Mouse (Mus musculus) layer of hippocampus, adult 9-10 months (tissue): ENCODE data around the gene Ssbp4.
"Not testable (repeated sequence)": the region's sequence is repeated elsewhere in the genome, so short reads cannot be mapped to it uniquely, and the experiment has no call there.

ENCODE experiments used
- DNase-seq: peaks from one replicate; pipeline ENCODE4 v3.0.0; 2022; ENCODE audit warnings: low spot score

Ssbp4 gene

DNA sequence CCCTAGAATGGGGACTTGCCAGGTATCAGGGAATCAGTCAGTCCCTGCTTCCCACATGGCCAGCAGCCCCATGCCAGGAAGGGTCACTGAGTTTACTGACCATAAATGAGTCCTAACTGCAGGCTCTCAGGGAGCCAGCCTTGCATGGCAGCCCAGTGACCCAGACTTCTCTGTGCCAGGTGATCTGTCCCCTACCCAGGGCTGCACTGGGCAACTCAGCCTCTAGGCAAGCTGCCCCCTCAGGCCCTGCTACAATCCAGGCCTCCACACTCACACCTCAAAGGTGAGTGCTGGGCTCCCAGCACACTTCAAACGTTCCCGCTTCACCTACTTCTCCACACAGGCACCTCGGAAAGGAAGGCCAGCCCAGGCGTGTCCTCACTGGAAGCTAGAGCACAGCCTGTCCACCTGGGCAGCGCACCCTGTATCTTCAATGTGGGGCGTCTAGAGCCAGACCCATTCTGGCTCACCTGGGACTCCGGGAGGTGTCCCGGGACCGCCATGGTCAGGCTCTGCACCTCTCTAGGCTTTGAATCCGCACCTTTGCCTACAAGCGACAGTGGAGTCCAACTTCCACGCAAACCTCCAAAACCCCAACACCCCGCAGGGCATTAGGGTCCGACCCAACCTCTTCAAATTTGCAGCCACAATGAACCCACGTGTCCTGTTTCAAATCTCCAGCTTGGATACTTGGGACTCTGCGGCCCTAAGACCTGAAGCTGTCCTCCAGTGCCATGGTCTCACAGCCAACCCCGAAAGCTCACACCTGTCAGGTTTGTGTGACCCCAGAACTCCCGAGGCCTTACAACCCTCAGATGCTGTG lies 1.7 kb downstream of the Ssbp4 start:
- no peak for DNase-seq

DNA sequence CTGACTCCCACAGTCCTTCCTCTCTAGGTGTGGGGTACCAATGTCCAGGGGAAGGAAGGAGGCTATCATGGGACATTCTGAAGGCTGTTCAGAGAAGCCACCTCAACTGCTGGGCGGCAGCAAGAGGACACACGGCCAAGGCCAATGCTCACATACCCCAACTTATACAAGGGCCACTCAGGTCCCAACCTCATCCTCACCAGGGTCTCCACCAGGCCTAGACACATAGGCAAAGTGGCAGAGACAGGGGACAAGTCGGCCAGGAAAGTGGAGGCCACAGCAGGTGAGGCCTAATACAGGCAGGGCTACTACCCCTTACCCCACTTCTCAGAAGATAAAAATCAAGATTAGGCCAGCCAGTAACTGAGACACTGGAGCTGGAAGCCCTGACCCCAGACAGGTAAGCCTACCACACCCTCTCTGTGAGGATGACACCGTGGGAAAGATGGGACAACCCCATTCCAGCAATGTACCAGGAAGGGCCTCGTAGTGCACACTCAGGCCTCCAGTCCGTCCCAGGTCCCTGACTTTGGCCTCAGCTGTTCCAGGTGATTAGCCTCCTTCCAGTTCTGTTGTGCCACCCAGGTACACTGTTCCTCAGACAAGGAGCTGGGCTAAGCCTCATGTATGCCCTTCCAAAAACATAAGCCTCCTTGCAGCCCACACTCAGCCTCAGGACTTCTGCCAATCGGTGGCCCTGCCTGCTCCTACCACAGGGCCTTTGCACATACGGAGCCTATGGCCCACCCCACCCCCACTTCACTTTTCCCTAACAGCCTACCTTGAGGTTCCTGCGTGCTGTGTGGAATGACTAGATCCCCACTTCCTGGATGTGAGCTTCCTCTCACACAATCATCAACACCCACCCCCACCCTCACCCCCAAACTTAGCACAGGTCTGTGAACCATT lies 2.5 kb downstream of the Ssbp4 start:
- DNase-seq, result no peak

DNA sequence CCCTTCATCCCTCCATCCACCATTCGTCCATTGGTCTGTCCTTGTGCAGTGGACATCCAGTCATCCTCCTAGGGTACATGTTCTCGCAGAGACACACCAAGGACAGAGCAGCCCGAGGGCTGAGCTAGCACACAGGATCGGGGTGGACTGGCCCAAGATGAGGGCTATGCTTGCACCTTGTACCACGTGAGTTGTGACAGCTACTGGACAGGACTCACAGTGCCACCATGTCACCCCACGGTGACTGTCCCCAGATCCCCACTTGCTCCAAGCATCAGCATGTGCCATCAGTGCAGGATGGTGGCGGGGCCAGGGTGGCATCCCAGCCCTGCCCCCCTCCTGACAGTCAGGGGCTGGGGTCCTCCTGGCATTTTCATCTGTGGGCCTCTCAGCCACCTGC lies 4.1 kb downstream of the Ssbp4 start:
- DNase-seq, result no peak

DNA sequence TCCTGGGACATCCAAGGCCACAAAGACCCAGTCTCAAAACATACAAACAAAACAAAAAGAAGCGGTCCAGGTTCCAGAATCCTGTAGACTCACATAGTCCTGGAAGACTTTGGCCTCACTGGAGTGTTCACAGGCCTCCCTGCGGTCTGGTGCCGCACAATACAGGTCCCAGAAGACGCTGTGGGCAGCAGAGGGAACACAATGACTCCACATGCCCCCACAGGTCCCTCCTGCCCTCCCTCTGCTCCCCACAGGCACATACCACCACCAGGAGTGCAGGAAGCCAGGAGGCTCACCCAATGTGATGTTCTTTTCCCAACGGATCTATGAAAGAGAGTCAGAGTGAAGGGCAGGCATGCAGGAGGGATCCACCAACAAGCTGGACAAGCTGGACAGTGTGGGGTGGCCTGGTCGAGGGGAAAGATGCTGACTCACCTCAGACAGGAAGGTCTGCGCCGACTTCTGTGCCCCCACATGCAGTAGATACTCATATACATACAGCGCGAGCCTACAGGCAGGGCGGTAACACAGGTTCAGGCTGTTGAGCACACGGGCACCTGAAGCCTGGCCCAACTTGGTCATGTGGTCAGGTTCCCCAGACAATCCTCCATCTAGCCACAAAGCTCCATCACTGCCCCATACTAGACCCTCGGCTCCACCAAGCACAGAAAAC lies 6.4 kb downstream of the Ssbp4 start:
- DNase-seq, result no peak

DNA sequence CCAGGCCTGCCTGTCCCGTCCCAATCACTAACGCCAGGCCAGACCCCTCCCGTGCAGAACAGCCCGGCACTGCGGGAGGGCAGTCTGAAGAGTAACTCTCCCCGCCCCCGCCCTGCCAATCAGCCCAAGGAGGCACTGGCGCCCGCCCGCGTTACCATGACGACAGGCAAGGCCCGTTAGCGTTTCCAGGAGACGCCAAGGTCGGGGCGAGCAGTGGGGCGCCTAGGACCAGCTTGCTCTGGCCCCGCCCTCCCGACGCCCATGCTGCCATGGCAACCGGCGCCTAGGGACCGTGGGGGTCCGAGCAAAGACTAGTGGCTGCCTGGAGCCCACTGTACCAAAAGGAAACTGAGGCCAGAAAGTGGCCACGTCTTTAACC lies 7.4 kb downstream of the Ssbp4 start:
- DNase-seq, result no peak

DNA sequence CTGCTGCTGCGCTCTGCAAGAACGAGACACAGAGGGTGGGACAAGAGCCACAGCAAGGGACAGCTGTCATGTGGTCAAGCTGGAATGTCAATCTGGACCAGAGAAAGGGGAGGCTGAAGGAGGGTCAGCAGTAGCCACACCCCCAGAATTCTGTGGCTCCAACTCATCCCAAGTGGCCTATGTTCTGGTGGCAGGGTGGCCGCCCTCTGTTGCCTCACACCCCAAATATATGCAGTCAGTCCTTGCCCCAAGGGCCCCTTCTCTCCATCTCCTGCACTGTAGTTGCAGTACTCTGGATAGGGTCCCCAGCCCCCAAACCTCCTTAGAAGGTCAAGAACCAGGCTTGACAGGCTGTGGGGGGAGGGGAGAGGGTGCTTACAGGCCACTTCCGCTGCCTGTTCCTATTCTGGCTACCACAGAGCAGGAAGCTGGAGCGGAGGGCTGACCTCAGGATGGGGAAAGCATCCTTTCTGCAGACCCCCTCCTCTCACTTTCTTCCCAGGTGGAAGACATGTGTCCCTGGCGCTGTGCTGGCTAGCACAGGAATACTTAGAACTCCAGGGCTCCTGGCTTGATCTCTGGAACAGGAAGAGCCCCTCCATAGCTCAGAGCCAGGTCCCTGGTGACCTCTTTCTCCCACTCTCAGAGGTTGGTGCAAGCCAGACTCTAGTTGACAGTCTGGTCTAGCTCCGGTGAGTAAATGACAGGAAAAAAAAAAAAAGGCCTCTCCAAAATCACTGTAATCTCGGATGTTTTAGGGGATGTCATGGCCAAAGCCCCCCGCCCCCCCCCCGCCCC lies 8.0 kb downstream of the Ssbp4 start:
- DNase-seq, result no peak

DNA sequence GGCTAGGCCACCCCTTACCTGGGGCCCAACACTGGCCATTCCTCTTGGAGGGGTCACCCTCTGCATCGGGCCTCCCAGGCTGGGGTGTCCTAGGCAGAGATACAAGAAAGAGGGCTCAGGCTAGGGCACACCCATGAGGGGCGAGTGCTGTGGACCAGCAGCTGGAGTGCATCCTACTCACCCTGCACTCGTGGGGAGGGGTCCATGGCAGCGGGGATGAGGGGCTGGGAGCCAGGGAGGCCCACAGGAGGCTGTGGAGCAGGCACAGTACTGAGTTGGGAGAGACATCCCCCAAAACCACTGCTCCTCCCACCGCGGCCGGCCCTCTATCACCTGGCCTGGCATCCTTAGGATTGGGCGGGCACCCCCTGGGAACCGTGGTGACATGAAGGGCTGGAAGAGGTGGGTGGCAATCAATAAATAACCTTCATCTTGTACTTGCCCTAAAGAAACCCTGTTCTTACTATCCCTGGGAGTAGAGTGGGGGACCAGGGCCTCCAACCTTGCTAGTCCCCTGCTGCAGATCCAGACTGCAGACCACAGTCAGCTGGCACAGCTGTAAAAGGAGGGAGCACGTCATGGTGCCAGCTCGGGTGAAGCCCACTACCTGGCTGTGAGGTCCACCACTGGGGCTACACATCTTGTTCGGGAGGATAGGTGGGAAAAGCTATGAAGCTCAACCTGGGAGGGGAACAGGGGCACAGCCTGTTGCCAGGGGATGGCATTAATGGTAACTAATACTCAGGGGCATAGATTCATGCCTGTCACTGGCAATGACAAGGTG lies 9.0 kb downstream of the Ssbp4 start:
- DNase-seq, result no peak

DNA sequence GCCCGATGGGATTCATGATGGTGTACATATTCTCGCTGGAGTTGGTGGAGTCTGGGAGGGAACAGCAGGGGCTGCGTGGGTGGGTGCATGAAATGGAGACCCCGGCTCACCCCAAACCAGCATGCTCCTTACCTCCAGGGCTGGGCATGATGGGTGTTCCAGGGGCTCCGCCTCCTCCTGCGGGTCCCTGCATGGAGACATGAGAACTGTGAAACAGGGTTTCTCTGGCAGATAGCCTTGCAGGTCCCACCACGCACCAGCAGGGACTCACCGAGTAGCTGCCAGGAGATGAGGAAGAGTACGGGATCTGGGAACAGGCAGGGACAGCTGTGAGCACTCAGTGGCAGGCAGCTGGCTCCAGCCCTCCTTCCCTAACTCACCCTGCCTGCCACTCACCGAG lies 9.9 kb downstream of the Ssbp4 start:
- no peak for DNase-seq

DNA sequence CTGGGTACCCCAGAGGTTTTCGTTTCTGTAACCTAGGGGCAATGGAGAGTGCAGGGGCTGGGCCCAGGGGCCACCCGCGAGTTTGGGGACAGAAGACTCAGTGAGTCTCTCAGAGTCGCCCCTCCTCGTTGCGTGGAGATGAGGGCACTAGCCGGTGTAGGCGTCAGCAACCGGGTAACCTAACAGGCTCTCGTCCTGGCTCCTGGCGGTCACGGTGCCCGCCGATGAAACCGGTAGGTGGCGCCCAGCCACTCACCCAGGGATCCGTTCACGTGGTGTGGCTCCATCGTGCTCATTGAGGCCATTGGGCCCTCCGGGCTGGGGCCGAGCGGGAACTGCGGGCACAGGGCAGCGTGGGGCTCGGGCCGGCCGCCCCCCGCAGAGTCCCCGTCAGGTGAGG lies 10.4 kb downstream of the Ssbp4 start:
- no peak for DNase-seq

DNA sequence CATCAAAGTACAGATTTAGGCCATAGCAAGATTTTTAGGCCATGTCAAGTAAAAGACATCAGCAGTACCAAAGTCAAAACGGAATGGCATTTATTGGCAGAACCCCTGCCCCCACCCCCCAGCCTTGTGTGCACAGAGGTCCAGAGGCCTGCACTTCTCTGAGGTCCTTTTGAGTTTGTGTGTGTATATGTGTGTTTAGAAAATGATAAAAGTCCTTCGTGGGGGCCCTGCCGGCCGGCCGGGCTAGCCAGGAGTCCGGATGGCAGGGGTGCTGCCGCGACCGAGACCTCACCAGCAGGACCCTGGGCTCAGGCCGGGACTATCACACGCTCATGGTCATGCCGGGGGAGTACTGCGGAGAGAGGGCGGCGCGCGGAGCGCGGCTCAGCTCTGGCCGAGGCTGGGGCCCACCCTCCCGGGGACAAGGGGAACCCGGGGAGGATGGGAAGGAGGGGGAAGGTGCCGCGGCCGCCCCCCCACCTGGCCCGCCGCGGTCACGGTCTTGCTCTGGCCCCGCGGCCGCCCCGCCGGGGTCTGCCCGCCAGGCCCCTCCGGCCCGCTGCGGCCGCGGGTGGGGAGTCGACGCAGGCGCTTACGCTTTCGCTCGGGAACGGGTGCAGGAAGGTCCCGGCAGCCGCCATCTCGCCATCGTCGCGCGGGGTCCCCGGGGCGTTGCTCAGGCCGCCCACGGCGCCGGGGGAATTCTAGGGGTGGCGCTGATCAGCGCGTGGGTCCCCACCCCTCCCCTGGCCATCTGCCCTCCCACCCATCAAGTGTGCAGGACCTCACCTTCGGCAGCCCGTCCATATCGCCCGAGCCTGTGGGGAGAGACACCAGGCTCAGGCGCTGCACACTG lies 11.0 kb downstream of the Ssbp4 start:
- no peak for DNase-seq

DNA sequence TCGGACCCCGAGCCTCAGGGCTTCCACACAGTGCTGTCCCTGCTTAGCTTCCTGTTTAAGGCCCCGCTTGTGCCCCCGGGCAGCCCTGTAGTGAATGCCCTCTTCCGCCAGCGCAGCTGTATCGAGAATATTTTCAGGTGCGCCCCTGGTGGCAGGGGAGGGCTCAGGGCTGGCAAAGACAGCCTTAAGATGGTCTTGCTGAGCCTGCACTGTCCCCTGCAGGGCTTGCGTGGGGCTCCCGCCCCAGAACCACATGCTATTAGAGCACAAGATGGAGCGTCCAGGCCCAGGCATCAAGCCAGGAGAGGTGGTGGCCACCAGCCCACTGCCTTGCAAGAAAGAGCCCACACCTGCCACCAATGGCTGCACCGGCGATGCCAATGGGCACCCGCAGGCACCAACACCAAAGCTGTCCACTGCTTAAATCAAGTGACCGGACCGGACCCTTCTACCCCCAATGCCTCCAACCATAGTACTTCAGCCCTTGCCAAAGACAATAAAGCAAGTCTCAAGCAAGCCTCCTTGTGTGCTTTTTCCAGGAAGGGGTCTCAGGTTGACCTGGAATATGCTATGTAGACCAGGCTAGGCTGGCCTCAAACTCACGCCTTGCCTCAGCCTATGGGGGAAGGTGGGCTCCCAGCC lies 11.8 kb downstream of the Ssbp4 start:
- no peak for DNase-seq

DNA sequence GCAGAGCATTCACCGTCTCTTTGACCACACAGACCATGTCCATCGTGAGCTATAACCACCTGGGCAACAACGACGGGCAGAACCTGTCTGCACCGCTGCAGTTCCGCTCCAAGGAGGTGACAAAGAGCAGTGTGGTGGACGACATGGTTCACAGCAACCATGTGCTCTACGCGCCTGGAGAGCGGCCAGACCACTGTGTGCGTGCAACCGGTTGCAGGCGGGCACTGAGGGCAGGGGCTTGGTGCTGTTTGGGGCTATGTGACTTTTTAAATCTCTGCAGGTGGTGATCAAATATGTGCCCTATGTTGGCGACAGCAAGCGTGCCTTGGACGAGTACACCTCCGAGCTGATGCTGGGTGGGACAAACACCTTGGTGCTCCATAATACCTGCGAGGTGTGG lies 12.5 kb downstream of the Ssbp4 start:
- DNase-seq, result no peak

DNA sequence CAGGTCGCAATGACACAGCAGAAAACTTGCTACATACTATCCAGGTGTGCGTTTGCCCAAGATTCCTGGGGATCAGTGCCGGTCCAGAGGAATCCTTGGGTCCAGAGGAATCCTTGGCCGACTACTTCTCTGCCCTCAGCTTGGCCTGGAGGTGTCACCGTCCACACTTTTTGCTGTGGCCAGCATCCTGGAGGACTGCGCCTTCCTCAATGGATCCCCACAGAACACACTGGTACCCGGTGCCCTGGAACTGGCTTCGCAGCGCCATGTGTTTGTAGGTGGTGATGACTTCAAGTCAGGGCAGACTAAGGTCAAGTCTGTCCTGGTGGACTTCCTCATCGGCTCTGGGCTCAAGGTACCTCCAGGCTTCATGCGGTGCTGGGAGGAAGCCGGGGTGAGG lies 12.9 kb downstream of the Ssbp4 start:
- no peak for DNase-seq

DNA sequence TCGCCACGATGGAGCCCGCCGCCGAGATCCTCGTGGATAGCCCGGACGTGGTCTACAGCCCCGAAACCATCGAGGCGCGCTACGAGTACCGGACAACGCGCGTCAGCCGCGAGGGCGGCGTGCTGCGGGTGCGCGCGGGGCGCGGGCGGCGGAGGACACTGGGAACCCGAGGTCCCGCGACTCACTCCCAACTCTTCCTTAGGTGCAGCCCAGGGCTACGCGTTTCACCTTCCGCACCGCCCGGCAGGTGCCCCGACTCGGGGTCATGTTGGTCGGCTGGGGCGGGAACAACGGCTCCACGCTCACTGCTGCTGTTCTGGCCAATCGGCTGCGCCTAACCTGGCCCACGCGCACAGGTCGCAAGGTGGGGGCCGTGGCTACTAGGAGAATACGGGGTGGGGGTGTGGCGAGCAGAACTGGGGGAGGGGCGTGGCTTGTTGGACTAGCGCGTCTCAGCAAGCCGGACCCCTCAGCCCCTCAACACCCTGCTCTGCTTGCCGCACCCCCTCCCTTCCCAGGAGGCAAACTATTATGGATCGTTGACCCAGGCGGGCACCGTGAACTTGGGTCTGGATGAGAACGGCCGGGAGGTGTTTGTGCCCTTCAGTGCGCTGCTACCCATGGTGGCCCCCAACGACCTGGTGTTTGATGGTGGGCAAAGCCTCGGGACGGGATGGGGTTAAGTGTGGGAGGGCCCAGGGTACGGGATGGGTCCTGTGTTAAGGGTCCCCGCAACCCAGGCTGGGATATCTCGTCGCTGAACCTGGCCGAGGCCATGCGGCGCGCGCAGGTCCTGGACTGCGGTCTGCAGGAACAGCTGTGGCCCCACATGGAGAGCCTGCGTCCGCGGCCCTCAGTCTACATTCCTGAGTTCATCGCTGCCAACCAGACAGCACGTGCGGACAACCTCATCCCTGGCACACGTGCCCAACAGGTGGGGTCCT lies 13.8 kb downstream of the Ssbp4 start:
- no peak for DNase-seq

DNA sequence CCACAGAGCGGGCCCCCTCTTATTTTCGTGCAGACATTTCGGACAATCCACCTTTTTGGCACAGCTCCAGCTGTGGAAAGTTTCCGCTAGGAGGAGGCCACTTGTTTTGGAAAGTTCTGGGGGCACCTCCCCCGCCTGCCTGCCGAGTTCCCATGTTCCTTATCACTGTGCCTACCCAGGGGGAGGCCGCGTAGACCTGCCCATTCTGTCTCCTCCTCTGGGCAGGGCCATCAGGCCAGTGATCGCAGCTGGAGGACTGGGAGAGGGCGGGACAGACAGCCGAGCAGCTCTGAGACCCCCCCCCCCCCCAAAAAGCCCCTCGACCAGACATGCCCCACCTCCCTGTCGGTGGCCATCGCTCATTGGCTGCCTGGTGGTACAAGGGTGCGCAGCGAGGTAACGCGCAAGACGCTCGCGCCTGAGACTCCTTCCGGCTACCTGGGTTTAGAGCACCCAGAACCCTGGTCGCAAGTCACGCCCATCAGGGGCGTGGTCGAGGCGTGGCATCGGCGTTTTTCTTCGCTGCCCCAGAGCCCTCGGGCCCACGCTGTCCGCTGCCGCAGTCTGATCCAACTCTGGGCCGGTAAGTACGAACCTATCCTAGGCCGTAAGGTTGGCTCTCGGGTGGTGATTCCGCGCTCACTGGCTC lies 14.6 kb downstream of the Ssbp4 start, which contains the start of gene Isyna1:
Isyna1 (plus strand) TSS at position 413 of the 649 bp plus-strand sequence.
- DNase-seq, result no peak

DNA sequence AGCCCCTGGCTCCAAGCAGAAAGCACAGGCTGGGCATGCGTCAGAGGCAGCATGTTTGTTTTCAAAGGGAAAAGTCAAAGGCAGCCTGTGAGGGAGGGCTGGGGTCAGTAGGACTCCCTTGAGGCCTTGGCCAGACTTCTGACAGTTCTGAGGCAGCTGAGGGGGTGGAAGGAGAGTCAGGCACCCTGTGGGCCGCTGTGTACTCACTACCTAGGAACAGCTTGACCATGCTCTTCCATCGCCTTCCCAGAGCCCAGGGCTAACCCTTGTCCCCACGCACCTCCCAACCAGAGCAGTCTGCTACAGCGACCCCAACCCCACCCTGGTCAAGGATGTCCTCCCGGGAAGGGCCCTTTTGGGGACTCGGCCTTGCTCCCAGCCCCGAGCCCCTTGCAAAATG lies 15.5 kb downstream of the Ssbp4 start:
- DNase-seq, result no peak

DNA sequence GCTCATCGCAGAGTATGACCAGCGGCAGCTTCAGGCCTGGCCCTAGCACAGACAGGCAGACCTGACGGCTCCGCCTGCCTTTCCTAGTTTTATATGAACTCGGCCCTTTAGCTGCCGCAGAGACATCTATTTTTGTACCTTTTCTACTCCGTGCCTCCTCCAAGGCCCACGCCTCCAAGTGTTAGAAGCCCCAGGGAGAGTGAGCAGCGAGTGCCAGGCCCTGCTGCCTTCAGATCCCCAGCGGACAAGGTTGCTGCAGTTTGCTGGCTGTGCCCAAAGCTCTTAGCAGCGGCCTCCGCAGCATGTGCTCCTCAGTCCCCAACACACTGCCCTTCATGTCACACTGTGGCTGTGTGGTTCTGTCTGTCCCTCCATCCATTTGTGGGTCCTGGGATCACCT lies 17.1 kb downstream of the Ssbp4 start:
- no peak for DNase-seq

DNA sequence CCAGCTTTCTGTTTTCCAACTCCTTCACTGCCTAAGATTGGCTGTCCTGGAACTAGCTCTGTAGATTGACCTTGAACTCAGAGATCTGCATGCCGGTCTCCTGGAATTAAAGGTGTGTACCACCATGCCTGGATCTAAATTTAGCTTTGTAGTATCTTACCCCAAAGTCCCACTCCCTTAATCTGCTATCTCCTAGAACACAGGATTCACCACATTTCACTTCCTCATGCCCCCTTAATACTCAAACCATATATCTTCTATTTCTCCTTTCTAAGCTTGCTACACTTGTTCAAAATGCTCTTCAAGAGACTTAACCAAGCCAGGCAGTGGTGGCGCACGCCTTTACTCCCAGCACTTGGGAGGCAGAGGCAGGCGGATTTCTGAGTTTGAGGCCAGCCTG lies 20.7 kb downstream of the Ssbp4 start:
- DNase-seq, result not testable (repeated sequence)
